Mouse (Mus musculus) hindbrain, embryonic 13.5 days (tissue): ENCODE data around the gene Terf2ip. TPM values are rescaled to one million over a fixed set of nuclear protein-coding genes. Genes with fewer than 3 reads are reported as not detected.

Experiments
- ATAC-seq: fragments of 200-750 bp; cut with Nextera tagmentation; 2 replicates; pipeline ENCODE4 v1.8.0; 2017; ENCODE audit warnings: moderate TSS enrichment; ENCODE audit not compliant: low FRiP score
- H3K27ac ChIP-seq: fragments of 300-500 bp; sonication (generic); 2 replicates; pipeline ENCODE4 v1.5.1; 2015; ENCODE audit warnings: inconsistent platforms, mild to moderate bottlenecking, moderate library complexity
- H3K27me3 ChIP-seq: fragments of 300-500 bp; sonication (generic); 2 replicates; pipeline ENCODE4 v1.6.1; 2015; ENCODE audit warnings: mild to moderate bottlenecking, inconsistent platforms
- H3K36me3 ChIP-seq: fragments of 300-500 bp; sonication (generic); 2 replicates; pipeline ENCODE4 v1.6.1; 2015; ENCODE audit warnings: mild to moderate bottlenecking, inconsistent platforms
- H3K4me1 ChIP-seq: fragments of 300-500 bp; sonication (generic); replicated peaks from 2 replicates; pipeline ENCODE4 v1.6.1; 2015; ENCODE audit warnings: inconsistent platforms
- H3K4me2 ChIP-seq: fragments of 300-500 bp; sonication (generic); 2 replicates; pipeline ENCODE4 v1.6.1; 2015; ENCODE audit warnings: inconsistent platforms, mild to moderate bottlenecking, moderate library complexity
- H3K4me3 ChIP-seq: fragments of 300-500 bp; sonication (generic); 2 replicates; pipeline ENCODE4 v1.5.1; 2015; ENCODE audit warnings: mild to moderate bottlenecking, inconsistent platforms
- H3K9ac ChIP-seq: fragments of 300-500 bp; sonication (generic); 2 replicates; pipeline ENCODE4 v1.6.1; 2015; ENCODE audit warnings: mild to moderate bottlenecking, inconsistent platforms
- H3K9me3 ChIP-seq: fragments of 300-500 bp; sonication (generic); 2 replicates; pipeline ENCODE4 v1.6.1; 2016; ENCODE audit warnings: inconsistent platforms
- WGBS: fragments of 180-500 bp; shearing (Covaris S2); methylation state at CpG from one replicate; pipeline ENCODE4 v1.1.7; 2015; 5-methylcytosine and 5-hydroxymethylcytosine counted together
- polyA plus RNA-seq: library from polyadenylated mRNA; unstranded; fragments of >200 nt; fragmentation: Nextera tagmentation; extraction: Ambion mirVana; gene quantifications from 2 replicates; pipeline ENCODE4 v1.2.1, GENCODE M21; 2015

Terf2ip gene
- polyA plus RNA-seq, 1 experiment from 2014 or later = 56.4 TPM

DNA sequence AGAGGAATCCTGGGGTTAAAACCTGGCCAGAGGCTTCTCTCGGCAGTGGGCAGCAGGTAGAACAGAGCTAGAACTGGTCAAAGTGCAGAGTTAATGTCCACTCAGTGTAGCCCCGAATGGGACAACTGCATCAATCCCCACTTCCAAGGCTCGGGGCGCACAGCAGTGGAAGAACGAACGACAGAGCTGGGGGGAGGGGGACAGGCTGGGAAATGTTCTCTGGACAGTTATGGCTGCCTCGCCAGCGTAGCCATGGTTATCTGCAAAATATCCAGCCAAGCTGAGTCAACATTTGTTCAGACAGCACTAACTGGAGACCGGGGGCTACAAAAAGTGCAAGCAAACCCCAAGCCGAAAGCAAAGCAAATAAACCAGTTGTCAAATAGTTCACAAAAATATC is 33.1 kb upstream of the Terf2ip start:
- Histone ChIP-seq H3K4me1 (no peaks in the 10 kb centered on the region), H3K36me3 (peaks cover 57% of the 10 kb centered on the region), H3K9ac (0 out of 2 replicates have a peak overlapping the region, but pooled peaks have one; percentile 5), H3K4me3 (no peak overlapping the region), H3K27me3 (no peaks in the 10 kb centered on the region), H3K4me2 (no peak overlapping the region), H3K9me3 (no peaks in the 10 kb centered on the region), H3K27ac (no peak overlapping the region)
- 80% methylated on average over 10 of the region's 10 CpGs for WGBS
- no peak for ATAC-seq

DNA sequence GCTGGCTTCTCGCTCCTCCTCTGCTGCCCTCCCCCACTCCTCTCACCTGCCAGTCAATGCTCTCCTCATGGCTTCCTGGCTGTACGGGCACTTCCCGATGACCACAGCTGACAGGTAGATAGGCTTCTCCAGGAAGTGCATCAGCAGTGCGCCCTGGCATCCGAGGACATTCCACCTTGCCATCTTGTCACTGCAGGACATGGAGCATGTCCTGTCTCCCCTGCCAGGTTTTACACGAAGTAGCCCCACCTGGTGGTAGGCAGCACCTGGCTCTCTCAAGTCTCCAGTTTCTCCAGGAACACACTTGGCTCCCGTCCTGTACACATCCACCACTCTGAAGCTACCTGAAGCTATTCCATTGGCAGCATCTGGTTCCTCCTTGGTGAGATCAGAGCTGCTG is 29.1 kb upstream of the Terf2ip start:
- peaks cover 61% of the 10 kb centered on the region for H3K36me3 ChIP-seq
- H3K4me1 ChIP-seq = no peaks in the 10 kb centered on the region
- no peaks in the 10 kb centered on the region for H3K9me3 ChIP-seq
- ATAC-seq = no peak
- no peak overlapping the region for H3K4me2 ChIP-seq
- no peak overlapping the region for H3K9ac ChIP-seq
- H3K27me3 ChIP-seq = no peaks in the 10 kb centered on the region
- 85% methylated on average over 7 of the region's 7 CpGs for WGBS
- H3K27ac ChIP-seq = no peak overlapping the region
- no peak overlapping the region for H3K4me3 ChIP-seq

GRCm38 (mm10) chr8:111984511-111984910 is 26.7 kb upstream of the Terf2ip start:
- H3K36me3 ChIP-seq = peaks cover 63% of the 10 kb centered on the region
- H3K9me3 ChIP-seq = no peaks in the 10 kb centered on the region
- no peak overlapping the region for H3K4me3 ChIP-seq
- H3K4me1 ChIP-seq = no peaks in the 10 kb centered on the region
- H3K4me2 ChIP-seq = no peak overlapping the region
- ATAC-seq = no peak
- H3K27me3 ChIP-seq = no peaks in the 10 kb centered on the region
- no peak overlapping the region for H3K27ac ChIP-seq
- H3K9ac ChIP-seq = no peak overlapping the region
- WGBS = 89% methylated on average over 10 of the region's 10 CpGs

DNA sequence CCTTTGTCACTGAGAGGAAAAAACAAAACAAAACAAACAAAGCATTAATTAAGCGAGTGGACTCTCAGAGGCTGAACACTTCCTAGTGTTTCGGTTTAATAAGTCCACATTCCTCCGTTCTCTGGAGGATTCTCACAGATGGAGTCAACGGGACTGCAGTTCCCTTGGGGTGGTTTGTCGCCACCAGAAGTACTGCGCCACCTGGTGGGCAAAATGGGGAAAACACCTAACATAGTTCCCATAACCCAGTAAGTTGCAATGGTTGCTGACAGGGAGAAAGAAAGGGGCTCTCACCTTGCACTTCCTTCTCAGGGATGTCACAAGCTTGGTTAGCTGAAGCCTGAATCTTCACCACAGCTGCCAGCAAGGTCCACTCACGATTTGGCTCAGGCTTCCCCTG is 21.3 kb upstream of the Terf2ip start:
- H3K9ac ChIP-seq = no peak overlapping the region
- peaks cover 8% of the 10 kb centered on the region for H3K4me1 ChIP-seq
- H3K27ac ChIP-seq = no peak overlapping the region
- H3K36me3 ChIP-seq = peaks cover 52% of the 10 kb centered on the region
- H3K4me2 ChIP-seq = no peak overlapping the region
- 15% methylated on average over 7 of the region's 7 CpGs for WGBS
- H3K27me3 ChIP-seq = no peaks in the 10 kb centered on the region
- H3K4me3 ChIP-seq = no peak overlapping the region
- H3K9me3 ChIP-seq = no peaks in the 10 kb centered on the region
- no peak for ATAC-seq

GRCm38 (mm10) chr8:111991278-111991677 is 19.9 kb upstream of the Terf2ip start:
- Histone ChIP-seq H3K9ac (peak overlapping the region; percentile 88), H3K4me3 (peak overlapping the region; percentile 81), H3K27ac (no peak overlapping the region), H3K9me3 (no peaks in the 10 kb centered on the region), H3K27me3 (no peaks in the 10 kb centered on the region), H3K36me3 (peaks cover 53% of the 10 kb centered on the region), H3K4me1 (peaks cover 8% of the 10 kb centered on the region), H3K4me2 (peak overlapping the region; percentile 74)
- WGBS = 67% methylated on average over 8 of the region's 8 CpGs
- no peak for ATAC-seq

- peak within 1 kb of the TSS; percentile 74 for H3K4me2 ChIP-seq
- no peaks in the 10 kb centered on the region for H3K27me3 ChIP-seq
- peaks cover 56% of the 10 kb centered on the region for H3K36me3 ChIP-seq
- H3K4me3 ChIP-seq = peak within 1 kb of the TSS; percentile 81
- no peaks in the 10 kb centered on the region for H3K9me3 ChIP-seq
- H3K9ac ChIP-seq = peak within 1 kb of the TSS; percentile 88
- peaks cover 8% of the 10 kb centered on the region for H3K4me1 ChIP-seq
- 6% methylated on average over 32 of the region's 33 CpGs for WGBS
- ATAC-seq = peak; percentile 96
- H3K27ac ChIP-seq = peak within 1 kb of the TSS; percentile 67
These were observed 19.0 kb upstream of the Terf2ip start, which contains the start of gene Adat1 for GRCm38 (mm10) chr8:111992013-111992702. Gene Adat1 (minus strand): TSS chr8:111992302.

DNA sequence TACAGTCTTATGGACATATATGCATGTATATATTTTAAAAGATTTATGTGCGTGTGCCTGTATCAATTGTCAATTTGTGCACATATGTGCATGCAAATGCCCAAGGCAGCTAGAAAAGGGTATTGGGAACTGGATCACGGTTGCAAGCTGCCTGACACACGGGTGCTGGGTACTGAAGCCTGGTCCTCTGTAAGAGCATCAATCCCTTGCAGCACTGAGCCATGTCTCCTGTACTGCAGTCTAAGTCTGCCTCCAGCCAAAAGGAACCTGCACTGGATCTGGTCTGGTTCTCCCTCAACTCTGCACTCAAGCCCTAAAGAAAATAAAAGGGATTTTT is 18.5 kb upstream of the Terf2ip start:
- Histone ChIP-seq H3K9ac (no peak overlapping the region), H3K4me2 (no peak overlapping the region; the same call in 1 of the 2 replicates), H3K27ac (no peak overlapping the region), H3K27me3 (no peaks in the 10 kb centered on the region), H3K36me3 (peaks cover 56% of the 10 kb centered on the region), H3K4me3 (peak overlapping the region; percentile 81; the same call in 1 of the 2 replicates), H3K4me1 (peaks cover 8% of the 10 kb centered on the region), H3K9me3 (no peaks in the 10 kb centered on the region)
- WGBS = 71% methylated on average over 3 of the region's 3 CpGs
- peak; percentile 55; the same call in 1 of the 2 replicates for ATAC-seq

- ATAC-seq = no peak
- Histone ChIP-seq H3K27me3 (no peaks in the 10 kb centered on the region), H3K27ac (no peak overlapping the region), H3K4me3 (no peak overlapping the region), H3K9ac (no peak overlapping the region), H3K36me3 (peaks cover 58% of the 10 kb centered on the region), H3K9me3 (no peaks in the 10 kb centered on the region), H3K4me2 (no peak overlapping the region), H3K4me1 (peaks cover 3% of the 10 kb centered on the region)
These were observed 6.4 kb upstream of the Terf2ip start for GRCm38 (mm10) chr8:112004754-112005153.

- Histone ChIP-seq H3K4me1 (peaks cover 11% of the 10 kb centered on the region), H3K9me3 (no peaks in the 10 kb centered on the region), H3K4me3 (no peak overlapping the region), H3K4me2 (no peak overlapping the region), H3K36me3 (peaks cover 50% of the 10 kb centered on the region), H3K27ac (no peak overlapping the region), H3K27me3 (no peaks in the 10 kb centered on the region), H3K9ac (no peak overlapping the region)
- no peak for ATAC-seq
- WGBS = 94% methylated on average over 6 of the region's 6 CpGs
These were observed 5.6 kb upstream of the Terf2ip start for GRCm38 (mm10) chr8:112005601-112006000.

DNA sequence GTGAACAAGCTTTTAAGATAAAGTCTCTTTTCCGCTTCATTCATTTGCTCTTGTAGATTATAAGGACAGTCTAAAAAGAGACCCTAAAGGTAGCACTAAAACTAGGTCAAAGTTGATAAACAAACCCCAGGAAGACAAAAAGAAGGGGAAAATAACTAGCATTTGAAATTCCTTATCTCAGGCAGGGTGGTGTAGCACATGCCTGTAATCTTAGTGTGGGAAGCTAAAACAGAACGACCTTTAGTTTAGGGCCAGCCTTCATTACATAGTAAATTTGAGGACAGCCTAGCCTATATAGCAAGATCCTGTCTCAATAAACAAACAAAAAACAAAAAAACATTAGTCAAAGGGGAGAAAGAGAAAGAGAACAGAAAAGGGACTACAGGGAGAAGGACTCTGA is 3.5 kb upstream of the Terf2ip start:
- 94% methylated on average over 2 of the region's 2 CpGs for WGBS
- Histone ChIP-seq H3K36me3 (peaks cover 29% of the 10 kb centered on the region), H3K9ac (no peak overlapping the region), H3K4me3 (no peak overlapping the region), H3K4me1 (peaks cover 18% of the 10 kb centered on the region), H3K4me2 (no peak overlapping the region), H3K9me3 (no peaks in the 10 kb centered on the region), H3K27me3 (no peaks in the 10 kb centered on the region), H3K27ac (no peak overlapping the region)
- ATAC-seq = no peak

GRCm38 (mm10) chr8:112009558-112009957 is 1.6 kb upstream of the Terf2ip start:
- Histone ChIP-seq H3K9ac (no peak overlapping the region), H3K4me1 (peaks cover 25% of the 10 kb centered on the region), H3K4me2 (0 out of 2 replicates have a peak overlapping the region, but pooled peaks have one; percentile 83), H3K27me3 (no peaks in the 10 kb centered on the region), H3K36me3 (peaks cover 13% of the 10 kb centered on the region), H3K27ac (no peak overlapping the region), H3K4me3 (no peak overlapping the region), H3K9me3 (no peaks in the 10 kb centered on the region)
- 95% methylated on average over 7 of the region's 7 CpGs for WGBS
- ATAC-seq = no peak

GRCm38 (mm10) chr8:112011816-112012242 is 631 bp downstream of the Terf2ip start:
- H3K4me1 ChIP-seq = peaks cover 29% of the 10 kb centered on the region
- no peaks in the 10 kb centered on the region for H3K9me3 ChIP-seq
- peak; percentile 8 for ATAC-seq
- H3K4me2 ChIP-seq = peak overlapping the region; percentile 83
- H3K36me3 ChIP-seq = peaks cover 13% of the 10 kb centered on the region
- no peaks in the 10 kb centered on the region for H3K27me3 ChIP-seq
- H3K27ac ChIP-seq = peak overlapping the region; percentile 89
- WGBS = under 1% methylated on average over 40 of the region's 40 CpGs
- H3K9ac ChIP-seq = peak overlapping the region; percentile 97
- peak overlapping the region; percentile 96 for H3K4me3 ChIP-seq

DNA sequence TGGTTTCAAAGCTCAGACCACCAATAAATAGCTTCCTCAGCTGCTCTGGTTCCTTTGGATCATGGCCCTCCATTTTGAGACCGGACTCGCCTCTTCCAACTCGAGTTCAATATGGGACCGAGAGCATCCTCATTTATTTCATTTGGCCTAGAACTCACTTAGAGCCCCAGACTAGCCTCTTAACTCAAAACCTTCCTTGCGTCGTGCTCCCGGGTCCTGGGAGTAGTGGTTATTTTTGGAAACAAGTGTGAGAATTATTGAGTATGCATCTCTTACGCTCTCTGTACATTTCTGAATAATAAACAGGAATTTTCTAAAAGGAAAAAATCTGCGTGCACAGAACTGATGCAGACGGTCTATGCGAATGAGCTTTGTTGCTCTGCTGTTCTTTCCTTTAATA is 3.7 kb downstream of the Terf2ip start, which contains the start of gene Gm6793:
Gm6793 (minus strand) TSS at position 101 of the 400 bp plus-strand sequence.
- Histone ChIP-seq H3K4me3 (no peak within 1 kb of the TSS), H3K4me2 (no peak within 1 kb of the TSS), H3K9me3 (no peaks in the 10 kb centered on the region), H3K27me3 (no peaks in the 10 kb centered on the region), H3K27ac (no peak within 1 kb of the TSS), H3K4me1 (peaks cover 24% of the 10 kb centered on the region), H3K36me3 (peaks cover 42% of the 10 kb centered on the region), H3K9ac (no peak within 1 kb of the TSS)
- WGBS = 94% methylated on average over 11 of the region's 11 CpGs
- no peak for ATAC-seq
